Mouse (Mus musculus): Measurements from ENCODE around the gene Ckap5. TPM values are rescaled to one million over a fixed set of nuclear protein-coding genes. Genes with fewer than 3 reads are reported as not detected.
"Not testable (repeated sequence)": the region's sequence is repeated elsewhere in the genome, so short reads cannot be mapped to it uniquely, and the experiment has no call there.

Gene Ckap5
- total RNA-seq, 2 experiments from 2014 or later, result 79.1 to 94.5 TPM

DNA sequence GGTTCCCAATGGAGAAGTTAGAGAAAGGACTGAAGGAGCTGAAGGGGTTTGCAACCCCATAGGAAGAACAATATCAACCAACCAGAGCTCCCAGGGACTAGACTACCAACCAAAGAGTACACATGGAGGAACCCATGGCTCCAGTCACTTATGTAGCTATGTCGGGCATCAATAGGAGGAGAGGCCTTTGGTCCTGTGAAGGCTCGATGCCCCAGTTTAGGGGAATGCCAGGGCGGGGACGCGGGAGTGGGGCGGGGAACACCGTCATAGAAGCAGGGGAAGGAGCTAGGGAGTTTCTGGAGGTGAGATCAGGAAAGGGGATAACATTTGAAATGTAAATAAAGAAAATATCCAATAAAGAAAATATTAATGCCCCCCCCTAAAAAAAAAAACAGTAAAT, 96.8 kb downstream of the Ckap5 start:
- not testable (repeated sequence) for ATAC-seq (replicated peaks; ENCODE audit: poor library complexity)

DNA sequence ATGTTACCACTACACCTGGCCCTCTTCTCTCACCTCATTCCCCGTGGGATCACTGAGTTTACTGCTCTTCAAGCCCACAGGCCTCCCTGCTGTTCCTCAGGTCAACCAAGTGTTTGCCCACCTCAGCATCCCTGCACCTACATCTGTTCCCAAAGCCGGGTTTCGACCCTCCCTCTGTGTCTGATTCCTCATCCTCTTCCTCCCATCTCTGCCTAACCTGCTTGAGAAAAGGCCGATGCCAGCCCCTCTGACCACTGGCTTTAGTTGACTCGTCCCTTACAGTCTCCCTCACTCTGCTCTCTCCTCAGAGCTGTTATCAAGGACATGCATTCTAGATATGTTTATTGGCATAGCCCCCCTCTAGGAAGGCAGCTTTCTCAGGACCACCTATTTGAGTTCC, 100.9 kb downstream of the Ckap5 start:
- no peak for ATAC-seq (replicated peaks; ENCODE audit: poor library complexity)

DNA sequence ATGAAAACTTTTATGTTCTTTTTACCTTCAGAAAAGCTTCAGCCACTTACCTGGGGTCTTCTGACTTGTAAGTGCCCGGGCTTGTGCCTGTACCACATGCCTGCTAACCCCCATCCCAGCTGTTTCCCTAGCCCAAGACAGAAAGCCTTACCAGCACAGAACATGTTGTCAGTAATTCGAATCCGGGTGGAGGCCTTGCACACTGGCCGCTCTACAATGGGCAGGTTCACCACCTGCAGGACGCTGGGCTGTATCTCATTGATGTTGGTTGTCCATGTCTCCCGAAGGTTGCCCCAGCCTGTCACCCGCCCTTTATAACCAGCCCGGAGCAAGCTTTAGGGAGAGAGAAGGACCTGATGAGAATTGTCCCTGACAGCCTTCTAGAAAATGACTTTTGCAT, 101.6 kb downstream of the Ckap5 start:
- ATAC-seq (replicated peaks; ENCODE audit: poor library complexity), result no peak

DNA sequence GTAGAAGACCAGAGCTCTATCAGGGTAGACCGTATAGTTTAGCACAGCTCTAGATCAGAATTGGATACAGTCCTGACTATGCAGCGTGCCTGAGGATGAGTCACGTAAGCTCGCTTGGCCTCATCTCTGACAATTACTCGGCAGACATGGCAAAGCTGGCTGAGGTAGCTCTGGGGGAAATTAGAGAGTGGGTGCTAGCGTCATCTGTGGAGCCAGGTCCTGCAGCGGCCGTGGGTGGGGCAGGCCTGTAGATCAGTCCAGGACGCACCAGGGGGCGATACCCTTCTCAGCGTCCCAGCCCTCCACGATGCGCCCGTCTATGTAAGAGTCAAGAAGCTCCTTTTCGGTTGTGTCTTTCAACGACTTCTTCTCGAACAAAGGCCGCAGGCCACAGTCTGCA, 103.1 kb downstream of the Ckap5 start:
- peak; percentile 70 for ATAC-seq (replicated peaks; ENCODE audit: poor library complexity)

DNA sequence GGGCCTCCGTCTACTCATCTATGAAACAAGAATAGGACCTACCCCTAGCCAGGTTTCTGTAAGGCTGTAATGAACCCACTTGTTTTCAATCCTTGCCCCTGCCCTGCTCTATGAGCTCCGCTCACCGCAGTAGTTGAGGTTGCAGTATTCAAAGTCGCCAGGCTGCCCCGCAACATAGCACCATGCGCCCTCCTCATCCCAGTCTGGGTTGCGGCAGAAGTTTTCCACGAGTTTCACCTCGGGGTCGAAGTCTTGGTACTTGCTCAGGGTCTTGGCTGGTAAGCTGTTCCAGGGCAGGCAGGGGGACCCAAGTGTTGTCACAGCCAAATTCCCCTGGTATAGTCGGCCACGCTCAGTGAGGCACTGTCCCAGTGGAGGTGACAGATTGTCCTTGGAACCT, 103.8 kb downstream of the Ckap5 start:
- ATAC-seq (replicated peaks; ENCODE audit: poor library complexity), result no peak

DNA sequence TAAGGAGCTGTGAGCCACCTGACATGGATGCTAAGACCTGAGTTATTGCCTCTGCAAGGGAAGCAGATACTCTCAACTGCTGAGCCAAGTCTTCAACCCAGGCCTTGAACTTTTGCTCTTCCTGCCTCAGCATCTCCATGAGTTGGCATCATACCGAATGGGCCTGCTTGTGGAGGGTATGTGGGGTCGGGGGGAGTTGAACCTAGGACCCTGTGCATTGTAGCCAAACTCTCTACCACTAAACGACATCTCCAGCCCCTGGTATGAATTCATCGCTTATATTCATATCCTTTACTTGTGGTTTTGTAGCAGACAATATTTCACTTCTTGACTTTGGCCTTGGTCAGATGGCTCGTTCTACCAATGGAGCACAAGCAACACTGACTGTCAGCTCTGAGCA, 105.3 kb downstream of the Ckap5 start:
- no peak for ATAC-seq (replicated peaks; ENCODE audit: poor library complexity)

DNA sequence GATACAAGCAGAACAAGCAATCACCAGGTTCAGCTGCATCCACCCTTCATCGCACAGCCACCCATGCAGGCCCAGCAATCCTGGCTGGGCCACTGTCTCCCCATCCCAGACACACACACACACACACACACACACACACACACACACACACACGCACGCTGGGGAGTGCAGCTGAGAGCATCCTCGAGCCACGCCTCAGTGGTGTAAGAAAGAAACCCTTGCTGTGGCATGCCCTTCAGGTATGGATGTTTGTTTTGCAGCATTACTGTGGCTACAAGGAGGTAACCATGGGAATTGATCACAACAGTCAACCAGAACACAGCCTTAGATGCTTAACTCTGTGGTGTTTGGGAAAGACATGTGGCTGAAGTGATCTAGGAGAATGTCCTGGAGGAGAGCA, 105.8 kb downstream of the Ckap5 start:
- ATAC-seq (replicated peaks; ENCODE audit: poor library complexity), result no peak

DNA sequence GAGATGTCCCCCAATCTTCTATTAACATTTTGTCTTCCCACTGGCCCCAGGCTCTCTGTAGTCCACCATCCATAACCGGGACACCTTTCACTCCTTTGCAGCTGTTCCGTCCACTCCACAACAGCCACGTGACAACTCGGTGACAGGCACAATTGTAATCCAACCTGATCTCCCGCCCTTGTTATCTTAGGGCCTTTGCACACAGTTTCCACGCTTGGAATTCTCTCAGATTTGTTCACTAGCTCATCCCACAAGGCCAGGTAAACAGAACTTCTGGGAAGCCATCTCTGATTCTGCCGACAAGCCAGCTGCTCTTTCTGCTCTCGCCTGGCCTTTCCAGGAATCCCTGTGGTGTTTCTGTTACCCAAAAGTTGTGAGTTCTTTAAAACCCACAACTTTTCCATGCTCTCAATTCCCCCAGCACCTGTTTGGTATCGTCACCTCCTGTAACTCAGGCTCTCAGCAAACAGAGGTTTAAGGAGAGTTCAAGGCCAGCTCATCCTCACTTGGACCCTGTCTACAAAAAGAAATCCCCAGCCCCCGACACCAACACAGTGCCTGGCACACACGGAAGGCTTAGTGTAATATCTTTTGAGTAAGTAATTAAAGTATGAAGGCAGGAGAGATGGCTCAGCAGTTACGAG, 106.9 kb downstream of the Ckap5 start:
- no peak for ATAC-seq (replicated peaks; ENCODE audit: poor library complexity)

DNA sequence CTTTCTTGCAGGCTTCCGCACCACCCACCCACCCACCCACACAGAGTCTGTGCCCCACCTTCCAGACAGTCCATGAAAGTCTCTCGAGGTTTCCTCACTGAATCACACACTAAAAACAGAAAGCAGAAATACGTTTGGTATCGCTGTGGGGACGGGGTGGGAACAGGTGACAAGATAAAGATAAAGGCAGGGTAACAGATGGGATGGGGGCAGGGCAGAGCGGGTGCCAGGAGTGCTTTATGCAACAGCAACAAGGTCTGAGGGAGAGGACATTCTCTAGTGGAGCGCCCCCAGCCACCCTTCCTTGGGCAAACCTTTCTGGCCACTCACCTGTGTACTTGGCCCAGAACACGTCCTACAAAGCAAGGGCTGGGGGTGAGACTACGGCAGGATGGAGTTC, 108.3 kb downstream of the Ckap5 start:
- ATAC-seq (replicated peaks; ENCODE audit: poor library complexity), result peak; percentile 92

DNA sequence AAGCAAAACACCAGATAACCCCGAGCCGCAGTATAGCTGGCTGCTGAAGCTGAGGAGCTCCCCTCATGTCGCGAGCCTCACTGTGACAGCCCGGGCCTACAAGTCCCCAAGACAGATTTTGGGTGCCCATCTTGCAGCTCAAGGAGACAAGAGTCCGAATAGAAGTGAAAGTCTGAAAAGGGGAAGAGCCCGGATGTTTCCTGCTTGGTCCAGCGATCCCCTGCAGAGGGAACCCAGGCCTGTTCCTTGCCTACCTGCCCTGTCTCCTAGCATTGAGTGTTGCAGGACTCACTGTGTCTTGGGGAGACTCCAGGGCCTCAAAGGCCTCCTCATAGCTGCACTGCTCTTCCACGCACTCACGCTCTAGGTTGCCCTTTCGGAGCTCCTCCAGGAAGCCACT, 108.9 kb downstream of the Ckap5 start:
- no peak for ATAC-seq (replicated peaks; ENCODE audit: poor library complexity)

DNA sequence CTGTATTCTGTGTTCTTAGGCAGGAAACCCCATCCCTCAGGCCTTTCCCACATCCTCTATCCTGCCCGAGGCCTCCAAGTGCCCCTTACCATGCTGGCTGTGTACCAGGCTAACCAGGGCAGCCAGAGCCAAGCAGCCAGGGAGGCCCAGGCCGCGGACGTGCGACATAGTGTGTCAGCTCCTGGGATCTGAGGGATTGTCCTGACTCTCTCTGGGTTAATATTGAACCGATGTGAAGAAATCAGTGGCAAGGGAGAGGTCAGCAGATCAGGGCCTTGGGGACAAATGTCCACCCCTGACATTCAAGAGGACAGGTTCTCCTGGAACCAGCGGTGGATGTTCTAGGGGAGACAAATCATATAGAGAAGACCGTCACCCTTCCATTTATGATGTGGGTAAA, 109.7 kb downstream of the Ckap5 start, which contains the start of gene F2:
F2 (minus strand) TSS at position 186 of the 400 bp plus-strand sequence.
- ATAC-seq (replicated peaks; ENCODE audit: poor library complexity), result no peak

DNA sequence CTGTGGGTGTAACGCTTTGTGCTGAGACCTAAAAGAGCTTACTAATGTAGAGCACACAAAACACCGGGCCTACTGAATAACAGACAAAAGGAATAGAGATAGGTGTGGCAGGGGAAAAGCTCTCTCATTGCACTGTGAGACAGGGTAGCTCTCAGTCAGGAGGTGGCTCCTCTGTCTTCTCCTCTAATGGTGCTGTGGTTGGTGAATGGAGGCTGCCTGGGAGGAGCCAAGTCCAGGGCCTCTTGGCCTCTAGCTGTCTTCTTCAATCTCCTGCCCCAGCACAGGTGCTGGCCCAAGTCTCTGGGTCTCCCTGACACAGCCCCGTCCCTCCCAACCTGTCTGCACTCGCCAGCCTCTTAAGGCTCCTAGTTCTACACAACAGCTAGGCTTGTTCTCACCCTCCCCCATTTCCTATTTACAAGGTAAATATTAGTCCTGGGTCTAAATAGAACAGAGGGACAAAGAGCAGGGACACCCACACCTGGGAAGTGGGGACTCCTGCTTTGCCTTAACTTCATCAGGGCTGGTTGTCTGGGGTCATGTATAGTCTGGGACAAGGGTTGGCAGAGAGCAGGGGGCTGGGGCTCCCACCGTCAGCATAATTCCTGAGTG, 110.3 kb downstream of the Ckap5 start:
- ATAC-seq (replicated peaks; ENCODE audit: poor library complexity), result peak; percentile 42

DNA sequence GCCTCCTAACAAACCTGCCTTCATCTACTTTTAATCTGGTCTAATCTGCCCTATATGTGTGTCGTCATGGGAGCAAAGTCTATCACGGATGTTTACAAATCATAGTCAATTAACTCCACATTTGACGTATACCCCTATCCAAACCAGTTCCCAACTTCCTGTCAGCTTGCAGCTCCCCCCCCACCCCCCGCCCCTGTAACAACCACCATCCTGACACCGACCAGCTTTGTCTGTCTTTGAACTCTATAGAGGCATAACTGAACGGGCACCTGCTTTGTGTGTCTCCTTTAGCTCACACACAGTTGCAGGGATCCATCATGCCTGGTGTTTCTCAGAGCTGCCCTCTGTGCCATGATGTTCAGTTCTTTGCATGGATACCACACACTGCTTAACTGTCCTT, 112.4 kb downstream of the Ckap5 start:
- ATAC-seq (replicated peaks; ENCODE audit: poor library complexity), result no peak

DNA sequence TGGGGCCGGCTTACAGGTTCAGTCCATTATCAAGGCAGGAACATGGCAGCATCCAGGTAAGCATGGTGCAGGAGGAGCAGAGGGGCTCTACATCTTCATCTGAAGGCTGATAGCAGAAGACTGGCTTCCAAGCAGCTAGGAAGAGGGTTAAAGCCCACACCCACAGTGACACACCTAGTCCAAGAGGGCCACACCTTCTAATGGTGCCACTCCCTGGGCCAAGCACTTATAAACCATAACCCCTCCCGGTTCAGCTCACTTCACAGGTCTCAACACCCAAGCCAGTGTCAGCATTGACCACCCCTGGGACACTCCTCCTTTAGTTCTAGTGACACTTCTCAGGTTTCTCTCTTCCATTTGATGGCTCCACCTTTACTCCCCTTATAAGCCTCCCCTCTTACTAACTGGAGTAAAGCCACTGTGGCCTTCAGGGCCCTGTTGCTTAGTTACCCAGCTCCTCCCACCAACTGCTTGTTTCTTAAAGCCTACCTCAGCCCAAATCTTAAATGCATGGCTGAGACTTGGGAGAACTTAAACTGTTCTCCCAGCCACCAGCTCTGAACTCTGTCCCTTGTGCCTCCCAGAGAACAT, 116.4 kb downstream of the Ckap5 start:
- no peak for ATAC-seq (replicated peaks; ENCODE audit: poor library complexity)

DNA sequence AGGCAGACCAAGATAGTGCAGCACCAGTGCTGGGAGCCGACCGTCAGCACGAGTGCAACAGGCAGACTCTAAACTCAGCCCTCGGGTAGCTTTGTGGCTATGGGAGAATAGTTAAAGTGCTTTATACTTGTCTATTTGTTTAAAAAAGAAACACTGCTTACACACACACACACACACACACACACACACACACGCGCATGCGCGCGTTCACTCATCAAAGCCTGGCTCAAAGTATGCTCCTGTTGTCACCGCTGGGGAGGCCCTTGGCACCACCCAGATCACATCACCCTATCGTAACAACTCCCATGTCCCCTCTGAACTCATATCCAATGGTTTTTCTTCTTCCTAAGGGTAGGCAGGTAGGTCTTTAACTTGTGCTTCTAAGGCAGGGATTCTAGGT, 117.5 kb downstream of the Ckap5 start:
- no peak for ATAC-seq (replicated peaks; ENCODE audit: poor library complexity)

DNA sequence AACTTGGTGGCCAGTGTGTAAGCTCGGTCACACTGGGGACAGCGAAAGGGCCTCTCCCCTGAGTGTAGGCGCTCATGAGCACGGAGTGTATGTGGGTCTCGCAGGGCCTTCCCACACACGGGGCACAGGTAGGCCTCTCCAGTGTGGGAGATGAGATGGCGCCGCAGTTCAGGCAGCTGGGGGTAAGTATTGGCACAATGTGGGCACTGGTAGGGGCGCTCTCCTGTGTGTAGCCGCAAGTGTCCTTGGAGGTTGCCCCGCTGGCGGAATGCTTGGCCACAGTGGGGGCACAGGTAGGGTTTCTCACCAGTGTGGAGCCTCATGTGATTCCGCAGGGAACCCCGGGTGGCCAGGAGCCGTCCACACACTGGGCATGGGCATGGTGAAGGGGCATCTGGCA, 118.8 kb downstream of the Ckap5 start:
- no peak for ATAC-seq (replicated peaks; ENCODE audit: poor library complexity)

DNA sequence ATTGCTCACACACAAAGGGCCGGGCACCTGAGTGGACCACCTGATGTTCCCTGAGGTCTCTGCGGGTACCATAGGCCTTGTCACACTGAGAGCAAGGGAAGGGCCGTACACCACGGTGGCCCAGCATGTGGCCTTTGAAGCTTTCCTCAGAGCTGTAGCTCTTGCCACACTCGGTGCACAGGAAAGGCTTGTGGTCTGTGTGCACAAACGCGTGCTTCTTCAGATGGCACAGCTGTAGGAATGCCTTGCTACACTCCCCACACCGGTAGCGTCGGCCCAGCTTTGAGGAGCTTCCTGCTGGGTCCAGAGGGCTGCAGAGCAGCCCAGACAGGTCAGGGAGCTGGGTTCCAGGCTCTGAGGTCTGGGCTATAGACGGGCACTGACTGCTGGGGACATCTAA, 119.2 kb downstream of the Ckap5 start:
- ATAC-seq (replicated peaks; ENCODE audit: poor library complexity), result peak; percentile 33

DNA sequence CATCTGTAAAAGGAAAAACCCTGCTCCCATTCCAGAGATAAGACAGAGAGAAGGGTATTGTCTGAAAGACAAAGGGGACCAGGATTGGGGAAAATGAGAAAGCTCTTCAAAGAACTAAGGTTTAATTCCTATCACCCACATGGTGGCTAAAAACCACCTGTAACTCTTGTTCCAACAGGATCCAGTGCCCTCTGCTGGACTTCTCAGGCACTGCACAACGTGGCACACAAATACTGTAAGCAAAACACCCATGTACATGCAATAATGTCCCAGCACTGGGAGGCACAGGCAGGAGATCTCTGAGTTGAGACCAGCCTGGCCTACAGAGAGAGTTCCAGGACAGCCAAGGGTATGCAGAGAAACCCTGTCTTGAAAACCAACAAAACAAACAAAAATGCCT, 120.2 kb downstream of the Ckap5 start:
- ATAC-seq (replicated peaks; ENCODE audit: poor library complexity), result peak; percentile 27; the same call in 1 of the 2 replicates

DNA sequence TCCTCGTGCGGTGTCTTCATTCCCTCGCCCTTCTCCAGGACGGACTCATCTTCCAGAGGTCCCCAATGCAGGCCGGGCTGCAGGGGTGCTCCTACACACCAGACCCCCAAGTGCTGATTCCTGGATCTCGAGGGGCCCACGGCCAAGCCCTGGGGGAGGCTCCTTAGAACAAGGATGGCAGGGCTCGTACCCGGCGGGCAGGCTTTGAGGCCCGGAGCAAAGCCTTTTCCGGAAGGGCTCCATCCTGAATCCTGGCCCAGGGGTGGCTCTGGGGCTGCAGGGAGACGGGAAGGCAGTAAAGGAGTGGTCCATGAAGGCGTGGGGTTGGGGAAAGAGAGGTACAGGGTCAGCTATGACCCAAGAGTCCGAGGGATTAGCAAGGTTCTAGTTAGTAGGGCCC, 122.6 kb downstream of the Ckap5 start:
- no peak for ATAC-seq (replicated peaks; ENCODE audit: poor library complexity)

DNA sequence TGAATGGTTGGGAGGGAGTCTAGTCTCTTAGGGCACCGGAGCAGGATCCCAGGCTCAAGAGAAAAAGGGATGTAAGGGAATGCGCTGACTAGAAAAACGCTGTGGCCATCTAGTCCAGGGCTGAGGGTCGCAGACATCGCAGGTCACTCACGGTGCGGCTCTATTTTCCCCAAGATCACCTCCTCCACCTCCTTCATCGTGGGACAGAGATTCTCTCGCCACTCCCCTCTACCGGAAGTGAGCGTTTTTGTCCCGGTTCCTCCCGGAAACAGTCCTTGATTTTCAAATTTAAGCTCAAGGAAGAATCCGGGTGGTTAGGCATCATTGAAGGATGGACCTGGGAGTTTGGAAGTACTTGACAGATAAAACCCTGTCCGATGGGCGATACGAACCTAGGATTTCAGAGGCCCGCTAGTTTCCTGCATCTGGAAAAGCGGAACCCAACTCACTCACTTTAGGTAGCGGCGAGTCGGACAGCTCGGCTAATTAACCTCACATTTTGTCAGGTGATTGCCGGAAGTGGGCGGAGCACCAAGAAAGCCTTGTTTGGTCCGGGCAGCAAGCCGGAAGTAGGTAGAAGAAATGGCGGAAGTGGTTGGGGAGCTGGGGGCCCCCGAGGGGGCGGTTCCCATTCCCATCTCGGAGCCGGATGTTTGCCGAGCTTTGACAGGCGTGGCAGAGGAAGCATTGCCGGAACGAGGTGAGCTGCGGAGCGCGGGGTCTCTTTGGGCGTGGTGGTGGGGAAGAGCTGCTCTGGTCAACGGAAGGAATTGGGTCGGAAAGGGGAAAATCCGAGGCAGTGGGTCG, 123.2 kb downstream of the Ckap5 start, which contains the start of the genes Zfp408 and Arhgap1:
Zfp408 (minus strand) TSS at position 239 of the 807 bp plus-strand sequence.
Arhgap1 (plus strand) TSS at position 308 of the 807 bp plus-strand sequence.
- peak; percentile 91 for ATAC-seq (replicated peaks; ENCODE audit: poor library complexity)

DNA sequence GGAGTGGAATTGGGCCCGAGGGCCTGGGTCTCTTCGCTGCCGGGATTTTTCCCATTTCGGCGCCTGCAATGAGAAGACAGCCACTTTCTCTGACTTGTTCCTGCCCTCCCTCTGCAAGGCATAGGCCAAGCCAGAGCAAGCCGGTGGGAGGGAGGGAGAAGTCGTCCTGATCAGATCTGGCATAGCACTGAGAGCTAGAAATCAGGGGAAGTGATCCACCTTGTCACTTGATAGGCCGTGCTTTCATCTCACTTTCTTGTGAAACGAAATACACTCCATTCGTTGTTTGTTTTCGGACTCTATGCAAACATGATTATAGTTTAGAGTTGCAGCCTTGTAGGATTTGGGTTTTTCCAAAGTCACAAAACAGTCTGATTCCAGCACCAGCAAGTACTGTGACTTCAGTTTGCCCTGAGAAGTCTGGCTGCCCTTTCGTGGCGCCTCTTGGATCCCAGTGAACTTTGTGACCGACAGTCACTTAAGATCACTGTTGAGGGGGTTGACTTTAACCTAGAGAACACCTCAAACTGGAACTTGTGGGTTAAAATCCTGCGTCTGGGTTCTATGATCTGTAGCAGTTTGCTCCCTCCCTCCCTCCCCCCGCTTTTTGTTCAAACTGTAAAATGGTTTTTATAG, 123.9 kb downstream of the Ckap5 start:
- ATAC-seq (replicated peaks; ENCODE audit: poor library complexity), result peak; percentile 26
